Mouse (Mus musculus) embryonic facial prominence, embryonic 15.5 days (tissue): ENCODE measurements at regions not wholly inside any gene's neighbourhood (a gene's known extent, or its start where the extent isn't known, plus 50 kb on each side); places are given as distances from the start of the nearest gene placed in this dataset.
A peak's percentile ranks its signal among the peaks of the same experiment; 100 is the strongest.

ENCODE experiments used
- ATAC-seq: fragments of 200-750 bp; cut with Nextera tagmentation; 2 replicates; pipeline ENCODE4 v1.8.0; 2017; ENCODE audit warnings: low read depth, moderate TSS enrichment; ENCODE audit not compliant: insufficient number of reproducible peaks, low FRiP score, low TSS enrichment
- H3K27ac ChIP-seq: fragments of 300-500 bp; sonication (generic); replicated peaks from 2 replicates; pipeline ENCODE4 v1.5.1; 2015; ENCODE audit warnings: mild to moderate bottlenecking, inconsistent platforms
- H3K27me3 ChIP-seq: fragments of 300-500 bp; sonication (generic); 2 replicates; pipeline ENCODE4 v1.6.1; 2015; ENCODE audit warnings: inconsistent platforms
- H3K36me3 ChIP-seq: fragments of 300-500 bp; sonication (generic); 2 replicates; pipeline ENCODE4 v1.6.1; 2015; ENCODE audit warnings: mild to moderate bottlenecking, inconsistent platforms
- H3K4me1 ChIP-seq: fragments of 300-500 bp; sonication (generic); 2 replicates; pipeline ENCODE4 v1.6.1; 2015; ENCODE audit warnings: inconsistent platforms
- H3K4me2 ChIP-seq: fragments of 300-500 bp; sonication (generic); replicated peaks from 2 replicates; pipeline ENCODE4 v1.6.1; 2015; ENCODE audit warnings: mild to moderate bottlenecking, inconsistent platforms
- H3K4me3 ChIP-seq: fragments of 300-500 bp; sonication (generic); replicated peaks from 2 replicates; pipeline ENCODE4 v1.5.1; 2015; ENCODE audit warnings: mild to moderate bottlenecking, inconsistent platforms
- H3K9ac ChIP-seq: fragments of 300-500 bp; sonication (generic); 2 replicates; pipeline ENCODE4 v1.6.1; 2015; ENCODE audit warnings: inconsistent platforms
- H3K9me3 ChIP-seq: fragments of 300-500 bp; sonication (generic); replicated peaks from 2 replicates; pipeline ENCODE4 v1.6.1; 2016; ENCODE audit warnings: inconsistent platforms
- WGBS: fragments of 180-500 bp; shearing (Covaris S2); methylation state at CpG from one replicate; pipeline ENCODE4 v1.1.7; 2015; 5-methylcytosine and 5-hydroxymethylcytosine counted together

DNA sequence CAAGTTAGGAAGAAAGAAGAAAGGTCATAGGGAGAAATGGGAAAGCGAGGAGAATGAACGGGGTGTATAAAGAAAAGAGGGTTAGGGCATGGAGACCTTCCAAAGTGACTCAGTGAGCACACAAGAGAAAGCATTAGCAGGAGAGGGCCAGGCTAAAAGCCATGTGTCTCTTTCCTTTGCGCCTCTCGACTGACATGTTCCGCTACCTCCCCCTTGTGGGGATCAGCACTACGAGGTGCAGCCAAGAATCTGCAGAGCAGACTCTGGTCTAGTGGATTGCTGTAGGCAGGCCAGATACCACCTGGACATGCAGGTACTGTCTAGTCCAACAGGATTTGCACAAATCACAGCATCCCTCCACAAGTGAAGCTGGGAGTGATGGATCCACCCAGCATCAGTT is 54.0 kb downstream of the Kcna5 start:
- no peaks in the 10 kb centered on the region for H3K27me3 ChIP-seq
- 54% methylated on average over 6 of the region's 6 CpGs for WGBS
- no peak overlapping the region for H3K9ac ChIP-seq
- ATAC-seq, result no peak
- no peaks in the 10 kb centered on the region for H3K9me3 ChIP-seq
- no peak overlapping the region for H3K27ac ChIP-seq
- H3K4me3 ChIP-seq, result no peak overlapping the region
- H3K4me2 ChIP-seq, result no peak overlapping the region
- H3K36me3 ChIP-seq, result no peaks in the 10 kb centered on the region
- no peaks in the 10 kb centered on the region for H3K4me1 ChIP-seq

DNA sequence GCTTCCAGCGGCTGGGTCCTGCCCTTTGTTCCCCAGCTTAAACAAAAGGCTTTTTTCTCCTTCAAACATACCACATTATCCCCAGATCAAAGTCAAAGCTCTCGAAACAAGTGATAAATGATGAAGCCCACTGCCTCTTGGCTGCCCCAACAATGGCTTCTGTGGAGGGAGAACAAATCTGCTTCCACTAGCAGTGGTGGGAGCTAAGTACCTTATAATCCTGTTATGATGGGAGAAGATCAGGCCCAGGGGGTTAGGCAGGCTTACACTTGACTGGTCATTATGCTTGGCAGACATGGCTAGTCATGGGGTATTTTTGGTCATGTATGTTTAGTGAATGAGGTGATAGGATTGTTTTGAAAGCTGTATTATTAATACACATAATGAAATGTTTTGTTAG is 57.7 kb downstream of the Kcna5 start:
- Histone ChIP-seq H3K9ac (no peak overlapping the region), H3K36me3 (no peaks in the 10 kb centered on the region), H3K27me3 (no peaks in the 10 kb centered on the region), H3K4me2 (no peak overlapping the region), H3K4me1 (no peaks in the 10 kb centered on the region), H3K27ac (no peak overlapping the region), H3K9me3 (no peaks in the 10 kb centered on the region), H3K4me3 (no peak overlapping the region)
- no peak for ATAC-seq
- WGBS, result 36% methylated on average over 2 of the region's 2 CpGs

- Histone ChIP-seq H3K27me3 (no peaks in the 10 kb centered on the region), H3K4me1 (no peaks in the 10 kb centered on the region), H3K36me3 (no peaks in the 10 kb centered on the region), H3K9me3 (no peaks in the 10 kb centered on the region), H3K4me3 (no peak overlapping the region), H3K27ac (no peak overlapping the region), H3K9ac (no peak overlapping the region), H3K4me2 (no peak overlapping the region)
- WGBS, result 81% methylated on average over 1 of the region's 1 CpGs
- ATAC-seq, result no peak
These were observed 58.5 kb downstream of the Kcna5 start for GRCm38 (mm10) chr6:126476758-126477157.

DNA sequence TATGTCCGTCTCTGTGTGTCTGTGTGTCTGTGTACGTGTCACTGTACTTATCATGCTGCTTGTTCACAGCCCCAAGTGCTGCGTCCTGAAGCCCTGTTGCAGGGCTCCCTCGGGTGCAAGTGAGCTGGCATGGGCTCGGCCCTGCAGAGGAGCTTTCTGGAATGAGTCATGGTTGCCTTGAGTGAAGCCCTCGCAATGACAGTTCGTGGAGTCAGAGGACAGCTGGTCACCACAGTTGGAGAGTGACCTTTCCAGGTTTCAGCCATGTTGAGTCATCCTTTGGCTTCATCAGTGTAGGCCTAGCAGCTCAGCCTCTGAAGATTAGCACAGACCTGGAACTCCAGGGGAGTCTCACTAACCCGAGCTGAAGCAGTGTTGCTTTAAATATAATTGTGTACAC is 59.7 kb downstream of the Kcna5 start:
- Histone ChIP-seq H3K9ac (no peak overlapping the region), H3K36me3 (no peaks in the 10 kb centered on the region), H3K27me3 (no peaks in the 10 kb centered on the region), H3K27ac (no peak overlapping the region), H3K4me3 (no peak overlapping the region), H3K9me3 (no peaks in the 10 kb centered on the region), H3K4me1 (peaks cover 2% of the 10 kb centered on the region; the same call in 1 of the 2 replicates), H3K4me2 (no peak overlapping the region)
- whole genome bisulfite sequencing, result 79% methylated on average over 8 of the region's 8 CpGs
- no peak for ATAC-seq

- no peaks in the 10 kb centered on the region for H3K27me3 ChIP-seq
- H3K36me3 ChIP-seq, result no peaks in the 10 kb centered on the region
- H3K9ac ChIP-seq, result no peak overlapping the region
- H3K27ac ChIP-seq, result no peak overlapping the region
- 37% methylated on average over 1 of the region's 1 CpGs for WGBS
- no peak overlapping the region for H3K4me2 ChIP-seq
- no peaks in the 10 kb centered on the region for H3K4me1 ChIP-seq
- H3K9me3 ChIP-seq, result no peaks in the 10 kb centered on the region
- ATAC-seq, result no peak
- H3K4me3 ChIP-seq, result no peak overlapping the region
These were observed 81.5 kb downstream of the Kcna5 start for GRCm38 (mm10) chr6:126453751-126454150.

- ATAC-seq, result no peak
- no peaks in the 10 kb centered on the region for H3K27me3 ChIP-seq
- H3K4me1 ChIP-seq, result no peaks in the 10 kb centered on the region
- 27% methylated on average over 3 of the region's 3 CpGs for WGBS
- no peak overlapping the region for H3K9ac ChIP-seq
- no peak overlapping the region for H3K27ac ChIP-seq
- H3K36me3 ChIP-seq, result no peaks in the 10 kb centered on the region
- H3K9me3 ChIP-seq, result no peaks in the 10 kb centered on the region
- H3K4me2 ChIP-seq, result no peak overlapping the region
- no peak overlapping the region for H3K4me3 ChIP-seq
These were observed 89.7 kb downstream of the Kcna5 start for GRCm38 (mm10) chr6:126445519-126445918.

GRCm38 (mm10) chr6:126440254-126440653 is 95.0 kb downstream of the Kcna5 start:
- no peak for ATAC-seq
- WGBS, result 20% methylated on average over 1 of the region's 1 CpGs
- Histone ChIP-seq H3K27ac (no peak overlapping the region), H3K9me3 (no peaks in the 10 kb centered on the region), H3K4me1 (no peaks in the 10 kb centered on the region), H3K27me3 (no peaks in the 10 kb centered on the region), H3K9ac (no peak overlapping the region), H3K4me3 (no peak overlapping the region), H3K36me3 (no peaks in the 10 kb centered on the region), H3K4me2 (no peak overlapping the region)

GRCm38 (mm10) chr6:126437976-126438736 is 97.1 kb downstream of the Kcna5 start:
- 53% methylated on average over 1 of the region's 1 CpGs for WGBS
- Histone ChIP-seq H3K36me3 (no peaks in the 10 kb centered on the region), H3K27me3 (no peaks in the 10 kb centered on the region), H3K9me3 (no peaks in the 10 kb centered on the region), H3K4me3 (no peak overlapping the region), H3K4me1 (no peaks in the 10 kb centered on the region), H3K27ac (no peak overlapping the region), H3K9ac (no peak overlapping the region), H3K4me2 (no peak overlapping the region)
- ATAC-seq, result no peak

GRCm38 (mm10) chr6:126427208-126427607 is 108.0 kb downstream of the Kcna5 start:
- no peak overlapping the region for H3K4me3 ChIP-seq

DNA sequence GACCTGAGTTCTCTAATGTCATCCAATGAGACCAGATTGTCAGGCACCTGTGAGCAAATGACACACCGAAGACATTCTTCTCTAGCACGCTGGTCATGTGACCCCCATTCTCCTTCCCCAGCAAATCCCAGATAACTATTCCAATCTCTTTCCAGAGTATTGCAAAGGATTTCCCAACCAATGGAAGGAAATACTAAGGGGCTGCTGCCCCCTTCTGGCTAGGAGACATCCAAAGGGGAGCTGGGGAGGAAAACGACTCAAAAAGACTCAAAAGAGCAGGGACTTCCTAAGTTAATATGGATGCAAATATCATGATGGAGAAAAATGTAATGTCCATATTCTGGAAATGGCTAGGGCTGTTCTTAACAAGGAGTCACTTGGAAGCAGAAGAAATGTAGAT is 129.5 kb downstream of the Kcna5 start:
- H3K9ac ChIP-seq, result no peak overlapping the region
- WGBS, result 22% methylated on average over 3 of the region's 3 CpGs

More at GRCm38 (mm10) chr6:126427208-126427607, 108.0 kb downstream of the Kcna5 start:
- Histone ChIP-seq H3K36me3 (no peaks in the 10 kb centered on the region), H3K9ac (no peak overlapping the region), H3K4me1 (no peaks in the 10 kb centered on the region), H3K27me3 (no peaks in the 10 kb centered on the region), H3K27ac (no peak overlapping the region), H3K4me2 (no peak overlapping the region), H3K9me3 (no peaks in the 10 kb centered on the region)
- no peak for ATAC-seq

GRCm38 (mm10) chr6:126404331-126405070 is 130.7 kb downstream of the Kcna5 start:
- H3K27ac ChIP-seq, result peak overlapping the region; percentile 41; the same call in 1 of the 2 replicates
- ATAC-seq, result no peak
- H3K4me1 ChIP-seq, result no peaks in the 10 kb centered on the region
- H3K4me2 ChIP-seq, result no peak overlapping the region
- no peaks in the 10 kb centered on the region for H3K9me3 ChIP-seq
- H3K36me3 ChIP-seq, result no peaks in the 10 kb centered on the region
- no peaks in the 10 kb centered on the region for H3K27me3 ChIP-seq
- no peak overlapping the region for H3K9ac ChIP-seq
- no peak overlapping the region for H3K4me3 ChIP-seq
- WGBS, result 41% methylated on average over 12 of the region's 12 CpGs

More for the DNA sequence above, 129.5 kb downstream of the Kcna5 start:
- Histone ChIP-seq H3K36me3 (no peaks in the 10 kb centered on the region), H3K27ac (no peak overlapping the region), H3K4me2 (no peak overlapping the region), H3K9me3 (no peaks in the 10 kb centered on the region), H3K4me3 (no peak overlapping the region), H3K4me1 (no peaks in the 10 kb centered on the region), H3K27me3 (no peaks in the 10 kb centered on the region)
- ATAC-seq, result no peak
